Mouse (Mus musculus) forebrain, embryonic 16.5 days (tissue): ENCODE data around the gene Axdnd1. TPM values are rescaled to one million over a fixed set of nuclear protein-coding genes. Genes with fewer than 3 reads are reported as not detected.
A peak's percentile ranks its signal among the peaks of the same experiment; 100 is the strongest.

Source experiments
- ATAC-seq: fragments of 200-750 bp; cut with Nextera tagmentation; 2 replicates; pipeline ENCODE4 v1.8.0; 2017; ENCODE audit warnings: mild to moderate bottlenecking, moderate library complexity
- H3K27ac ChIP-seq: fragments of 300-500 bp; sonication (generic); 2 replicates; pipeline ENCODE4 v1.5.1; 2014; ENCODE audit warnings: low read length, control low read depth
- H3K27me3 ChIP-seq: fragments of 300-500 bp; sonication (generic); replicated peaks from 2 replicates; pipeline ENCODE4 v1.6.1; 2014; ENCODE audit warnings: low read length; ENCODE audit not compliant: control insufficient read depth, insufficient read depth
- H3K36me3 ChIP-seq: fragments of 300-500 bp; sonication (generic); 2 replicates; pipeline ENCODE4 v1.6.1; 2014; ENCODE audit not compliant: control insufficient read depth, insufficient read depth
- H3K4me1 ChIP-seq: fragments of 300-500 bp; sonication (generic); replicated peaks from 2 replicates; pipeline ENCODE4 v1.6.1; 2014; ENCODE audit warnings: low read length; ENCODE audit not compliant: control insufficient read depth, insufficient read depth
- H3K4me2 ChIP-seq: fragments of 300-500 bp; sonication (generic); 2 replicates; pipeline ENCODE4 v1.6.1; 2014; ENCODE audit warnings: mild to moderate bottlenecking, low read length, control low read depth
- H3K4me3 ChIP-seq: fragments of 300-500 bp; sonication (generic); replicated peaks from 2 replicates; pipeline ENCODE4 v1.5.1; 2014; ENCODE audit warnings: mild to moderate bottlenecking, low read length, control low read depth
- H3K9ac ChIP-seq: fragments of 300-500 bp; sonication (generic); replicated peaks from 2 replicates; pipeline ENCODE4 v1.6.1; 2014; ENCODE audit warnings: low read depth, low read length, control low read depth
- H3K9me3 ChIP-seq: fragments of 300-500 bp; sonication (generic); 2 replicates; pipeline ENCODE4 v1.6.1; 2016; ENCODE audit warnings: low read length; ENCODE audit not compliant: control insufficient read depth
- WGBS: fragments of 180-500 bp; shearing (Covaris S2); extraction: QIAGEN DNeasy Blood & Tissue Kit; methylation state at CpG from one replicate; pipeline ENCODE4 v1.1.7; 2014; 5-methylcytosine and 5-hydroxymethylcytosine counted together
- polyA plus RNA-seq: library from polyadenylated mRNA; unstranded; fragments of >200 nt; fragmentation: Nextera tagmentation; extraction: Ambion mirVana; gene quantifications from 2 replicates; pipeline ENCODE4 v1.2.1, GENCODE M21; 2015

The Axdnd1 gene
- polyA plus RNA-seq, result not detected in 2 replicates

- H3K27me3 ChIP-seq, result no peaks in the 10 kb centered on the region
- no peaks in the 10 kb centered on the region for H3K9me3 ChIP-seq
- peak within 1 kb of the TSS; percentile 60 for H3K4me3 ChIP-seq
- H3K36me3 ChIP-seq, result no peaks in the 10 kb centered on the region
- H3K9ac ChIP-seq, result peak within 1 kb of the TSS; percentile 55
- H3K27ac ChIP-seq, result no peak within 1 kb of the TSS; the same call in 1 of the 2 replicates
- peak; percentile 98 for ATAC-seq
- under 1% methylated on average over 44 of the region's 44 CpGs for WGBS
- peak within 1 kb of the TSS; percentile 67 for H3K4me2 ChIP-seq
- peaks cover 4% of the 10 kb centered on the region; the same call in 1 of the 2 replicates for H3K4me1 ChIP-seq
Measured at GRCm38 (mm10) chr1:156420671-156421297, at the start of gene Axdnd1. Gene Axdnd1 (minus strand): TSS chr1:156421159.

- Histone ChIP-seq H3K27ac (no peak overlapping the region), H3K4me1 (peaks cover 8% of the 10 kb centered on the region), H3K4me2 (no peak overlapping the region), H3K27me3 (no peaks in the 10 kb centered on the region), H3K9ac (no peak overlapping the region), H3K9me3 (peaks cover 6% of the 10 kb centered on the region; the same call in 1 of the 2 replicates), H3K36me3 (peaks cover 6% of the 10 kb centered on the region; the same call in 1 of the 2 replicates), H3K4me3 (no peak overlapping the region)
- 73% methylated on average over 7 of the region's 7 CpGs for WGBS
- no peak for ATAC-seq
Measured at GRCm38 (mm10) chr1:156470557-156470956, 49.6 kb upstream of the Axdnd1 start.

GRCm38 (mm10) chr1:156468576-156468975 lies 47.6 kb upstream of the Axdnd1 start:
- Histone ChIP-seq H3K9ac (no peak overlapping the region), H3K27me3 (no peaks in the 10 kb centered on the region), H3K4me2 (no peak overlapping the region), H3K9me3 (peaks cover 6% of the 10 kb centered on the region; the same call in 1 of the 2 replicates), H3K4me3 (no peak overlapping the region), H3K27ac (no peak overlapping the region), H3K36me3 (peaks cover 6% of the 10 kb centered on the region; the same call in 1 of the 2 replicates), H3K4me1 (peaks cover 8% of the 10 kb centered on the region)
- no peak for ATAC-seq
- 75% methylated on average over 3 of the region's 3 CpGs for WGBS

DNA sequence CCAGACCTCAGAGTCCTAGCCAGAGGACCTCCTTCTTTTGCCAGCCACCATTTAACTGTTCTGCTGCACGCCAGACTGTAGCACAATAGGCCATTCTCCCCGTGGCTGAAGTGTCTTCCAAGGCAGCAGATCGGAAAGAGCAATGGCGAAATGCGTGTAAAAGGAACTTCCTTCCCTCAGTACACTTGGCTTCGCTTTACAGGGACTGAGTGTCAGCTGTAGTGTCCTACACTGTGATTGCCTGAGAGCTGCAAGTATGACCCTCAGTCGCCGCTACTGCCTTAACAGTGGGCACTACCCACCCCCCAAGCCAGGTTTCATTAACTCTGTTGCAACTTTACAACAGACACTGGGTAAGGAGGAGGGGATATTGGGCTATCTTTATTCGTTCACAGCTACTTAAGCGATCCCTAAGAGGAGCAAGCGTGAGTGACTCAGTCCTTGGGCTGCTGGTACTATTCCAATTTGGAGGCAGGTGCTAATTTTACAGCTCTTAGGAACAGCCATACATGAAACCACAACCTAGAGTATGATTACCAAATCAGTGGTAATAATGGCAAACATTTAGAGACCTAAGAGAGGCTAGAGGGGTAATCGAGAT lies 46.8 kb upstream of the Axdnd1 start:
- H3K4me3 ChIP-seq, result no peak overlapping the region
- no peak overlapping the region for H3K4me2 ChIP-seq
- H3K27me3 ChIP-seq, result no peaks in the 10 kb centered on the region
- peaks cover 3% of the 10 kb centered on the region for H3K4me1 ChIP-seq
- H3K27ac ChIP-seq, result no peak overlapping the region
- H3K9ac ChIP-seq, result no peak overlapping the region
- peaks cover 6% of the 10 kb centered on the region; the same call in 1 of the 2 replicates for H3K9me3 ChIP-seq
- peaks cover 6% of the 10 kb centered on the region; the same call in 1 of the 2 replicates for H3K36me3 ChIP-seq
- ATAC-seq, result no peak
- 82% methylated on average over 12 of the region's 12 CpGs for WGBS

GRCm38 (mm10) chr1:156464963-156465362 lies 44.0 kb upstream of the Axdnd1 start:
- H3K27me3 ChIP-seq, result no peaks in the 10 kb centered on the region

DNA sequence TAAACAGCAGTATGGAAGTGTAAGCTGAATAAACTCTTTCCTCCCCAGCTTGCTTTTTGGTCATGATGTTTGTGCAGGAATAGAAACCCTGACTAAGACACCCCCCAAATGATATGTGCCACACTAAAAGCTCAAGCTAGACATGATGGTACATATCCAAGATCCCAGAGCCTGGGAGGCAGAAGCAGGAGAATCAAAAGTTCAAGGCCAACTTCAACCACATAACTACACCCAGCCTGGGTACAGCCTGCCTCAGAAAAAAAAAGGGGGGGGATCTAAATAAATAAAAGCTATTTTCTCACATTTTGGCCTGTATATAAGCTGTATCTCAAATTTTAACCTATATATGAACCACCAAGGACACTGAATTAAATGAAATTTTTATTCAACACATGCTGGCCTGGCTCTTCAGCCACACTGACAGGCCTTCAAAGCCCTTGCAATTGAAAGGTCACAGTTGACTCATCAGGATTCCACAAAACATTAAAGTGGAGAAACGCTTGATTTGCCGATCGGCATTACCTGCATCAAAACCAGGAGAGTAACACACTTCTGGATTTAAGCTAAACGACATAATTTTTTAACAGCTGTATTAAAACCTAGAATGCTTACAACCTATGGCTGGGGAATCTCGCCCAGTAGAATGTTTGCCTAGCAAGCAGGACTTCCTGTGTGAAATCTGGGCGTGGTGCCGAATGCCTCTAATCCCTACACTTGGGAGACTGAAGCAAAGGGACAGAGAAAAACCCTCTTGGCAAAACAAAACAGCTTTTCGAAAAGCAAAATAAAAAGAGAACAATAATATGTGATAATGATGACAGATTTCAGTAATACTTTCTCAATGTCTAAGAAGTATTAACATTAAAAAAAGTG lies 43.3 kb upstream of the Axdnd1 start:
- H3K9me3 ChIP-seq, result peaks cover under 1% of the 10 kb centered on the region; the same call in 1 of the 2 replicates
- no peak overlapping the region for H3K9ac ChIP-seq
- H3K36me3 ChIP-seq, result peaks cover 6% of the 10 kb centered on the region; the same call in 1 of the 2 replicates
- no peak overlapping the region for H3K4me3 ChIP-seq
- no peaks in the 10 kb centered on the region for H3K4me1 ChIP-seq
- no peak overlapping the region for H3K27ac ChIP-seq
- 86% methylated on average over 8 of the region's 8 CpGs for WGBS
- no peak for ATAC-seq
- H3K27me3 ChIP-seq, result no peaks in the 10 kb centered on the region
- H3K4me2 ChIP-seq, result no peak overlapping the region

More at GRCm38 (mm10) chr1:156464963-156465362, 44.0 kb upstream of the Axdnd1 start:
- Histone ChIP-seq H3K9ac (no peak overlapping the region), H3K9me3 (peaks cover 6% of the 10 kb centered on the region; the same call in 1 of the 2 replicates), H3K4me2 (no peak overlapping the region), H3K4me1 (no peaks in the 10 kb centered on the region), H3K27ac (no peak overlapping the region), H3K36me3 (peaks cover 6% of the 10 kb centered on the region; the same call in 1 of the 2 replicates), H3K4me3 (no peak overlapping the region)
- no peak for ATAC-seq
- 86% methylated on average over 9 of the region's 9 CpGs for WGBS

GRCm38 (mm10) chr1:156462273-156462991 lies 41.5 kb upstream of the Axdnd1 start:
- H3K4me2 ChIP-seq, result no peak overlapping the region
- no peak overlapping the region for H3K4me3 ChIP-seq
- H3K27me3 ChIP-seq, result no peaks in the 10 kb centered on the region
- no peak overlapping the region for H3K9ac ChIP-seq
- no peaks in the 10 kb centered on the region for H3K4me1 ChIP-seq
- H3K36me3 ChIP-seq, result peaks cover 6% of the 10 kb centered on the region; the same call in 1 of the 2 replicates
- ATAC-seq, result no peak
- WGBS, result 88% methylated on average over 12 of the region's 12 CpGs
- no peak overlapping the region for H3K27ac ChIP-seq
- H3K9me3 ChIP-seq, result no peaks in the 10 kb centered on the region

DNA sequence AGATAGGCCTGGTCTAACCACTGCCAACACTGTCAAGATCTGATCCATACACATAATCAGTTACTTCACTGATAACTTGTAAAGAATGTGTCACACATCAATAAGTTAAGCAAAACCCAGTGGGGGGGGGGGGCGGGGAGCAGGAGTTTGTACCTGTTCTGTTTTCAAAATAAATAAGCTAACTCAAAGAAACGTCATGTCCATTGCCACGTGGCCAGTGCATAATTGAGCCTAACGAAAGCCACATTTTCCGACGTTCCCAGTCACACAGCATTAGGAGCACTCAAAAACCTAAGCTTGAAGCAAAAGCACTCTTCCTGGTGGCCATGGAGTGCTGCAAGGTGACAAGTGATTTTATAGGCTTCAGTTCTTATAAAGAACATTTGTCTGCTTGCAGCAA lies 40.1 kb upstream of the Axdnd1 start:
- H3K4me3 ChIP-seq, result no peak overlapping the region
- no peak overlapping the region for H3K4me2 ChIP-seq
- ATAC-seq, result no peak
- 89% methylated on average over 6 of the region's 6 CpGs for WGBS
- no peaks in the 10 kb centered on the region for H3K4me1 ChIP-seq
- no peak overlapping the region for H3K27ac ChIP-seq
- H3K9ac ChIP-seq, result no peak overlapping the region
- no peaks in the 10 kb centered on the region for H3K9me3 ChIP-seq
- no peaks in the 10 kb centered on the region; the same call in 1 of the 2 replicates for H3K36me3 ChIP-seq
- no peaks in the 10 kb centered on the region for H3K27me3 ChIP-seq
